Comparison of ENCODE assay signal across 19 mouse cellular contexts in the genomic region with DNA sequence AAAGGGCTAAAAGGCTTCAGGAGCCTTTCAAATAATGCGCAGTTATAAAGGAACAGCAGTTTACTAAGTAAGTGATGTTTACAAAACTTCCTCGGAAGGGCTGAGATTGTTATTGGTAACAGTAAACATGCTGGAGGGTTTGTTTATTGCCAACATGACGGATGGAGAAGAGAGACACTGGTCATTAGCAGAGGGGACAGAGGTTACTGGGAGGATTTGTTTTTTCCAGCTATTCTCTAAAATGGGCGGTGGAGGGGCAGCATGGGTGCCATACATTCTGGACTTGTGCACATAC.
DNase-seq lines count a peak whose midpoint lies in the region; ATAC-seq and TF ChIP-seq lines count a peak whose summit lies in the region.
"Had no signal": no experiment of that assay in that cellular context is flagged by ENCODE, and none has a peak within 500 bp of the region (broad histone marks: within the 10 kb centered on the region; RNA-seq: fewer than 3 reads in every experiment).

No protein-coding gene starts in this region.

- H3K27ac ChIP-seq in forebrain, embryonic 14.5 days (ENCODE audit: low read depth, low read length) = no peak overlapping the region
- no peak overlapping the region for H3K27ac ChIP-seq in forebrain, postnatal 0 days (ENCODE audit: low read depth, low read length)
- H3K27ac ChIP-seq in layer of hippocampus, adult 2 months = peak overlapping the region; percentile 61
- peak overlapping the region; percentile 7; the same call in 1 of the 2 replicates for H3K27ac ChIP-seq in lung, embryonic 15.5 days
- H3K27ac ChIP-seq in midbrain, embryonic 11.5 days (ENCODE audit: low read depth, low read length) = no peak overlapping the region
- no peak overlapping the region for H3K27ac ChIP-seq in midbrain, postnatal 0 days (ENCODE audit: low read depth, low read length)
- H3K27ac ChIP-seq: embryonic facial prominence, embryonic 10.5 days; heart, adult 2 months; heart, embryonic 15.5 days; hindbrain, embryonic 13.5 days; hindbrain, postnatal 0 days had no signal

- H3K9me3 ChIP-seq in forebrain, embryonic 14.5 days (replicated peaks; ENCODE audit: control insufficient read depth, low read length) = no peaks in the 10 kb centered on the region
- no peaks in the 10 kb centered on the region for H3K9me3 ChIP-seq in forebrain, postnatal 0 days (ENCODE audit: low read length)
- H3K9me3 ChIP-seq in lung, embryonic 15.5 days = no peaks in the 10 kb centered on the region
- no peaks in the 10 kb centered on the region for H3K9me3 ChIP-seq in midbrain, embryonic 11.5 days (ENCODE audit: control insufficient read depth, low read length)
- no peaks in the 10 kb centered on the region for H3K9me3 ChIP-seq in midbrain, postnatal 0 days (ENCODE audit: low read length)
- H3K9me3 ChIP-seq: embryonic facial prominence, embryonic 10.5 days; heart, embryonic 15.5 days; hindbrain, embryonic 13.5 days had no signal

- no peaks in the 10 kb centered on the region for H3K27me3 ChIP-seq in forebrain, embryonic 14.5 days (replicated peaks; ENCODE audit: control insufficient read depth, insufficient read depth, low read length)
- H3K27me3 ChIP-seq in forebrain, postnatal 0 days (ENCODE audit: insufficient read depth, low read length) = no peaks in the 10 kb centered on the region
- H3K27me3 ChIP-seq in lung, embryonic 15.5 days = no peaks in the 10 kb centered on the region
- H3K27me3 ChIP-seq in midbrain, embryonic 11.5 days (ENCODE audit: control insufficient read depth, insufficient read depth, low read length) = no peaks in the 10 kb centered on the region
- H3K27me3 ChIP-seq in midbrain, postnatal 0 days (ENCODE audit: insufficient read depth, low read length) = no peaks in the 10 kb centered on the region
- H3K27me3 ChIP-seq: heart, embryonic 15.5 days; hindbrain, embryonic 13.5 days had no signal

- no peaks in the 10 kb centered on the region for H3K36me3 ChIP-seq in forebrain, embryonic 14.5 days (ENCODE audit: control insufficient read depth, insufficient read depth, low read length)
- no peaks in the 10 kb centered on the region for H3K36me3 ChIP-seq in forebrain, postnatal 0 days (ENCODE audit: insufficient read depth)
- no peaks in the 10 kb centered on the region for H3K36me3 ChIP-seq in lung, embryonic 15.5 days
- no peaks in the 10 kb centered on the region for H3K36me3 ChIP-seq in midbrain, embryonic 11.5 days (ENCODE audit: control insufficient read depth, insufficient read depth, low read length)
- H3K36me3 ChIP-seq in midbrain, postnatal 0 days (ENCODE audit: insufficient read depth, low read length) = no peaks in the 10 kb centered on the region
- H3K36me3 ChIP-seq: embryonic facial prominence, embryonic 10.5 days; heart, embryonic 15.5 days; hindbrain, embryonic 13.5 days had no signal

- TF ChIP-seq CTCF in forebrain, postnatal 0 days (IDR thresholded peaks at IDR 0.05; ENCODE audit: low read depth) = no peak
- no peak for TF ChIP-seq CTCF in layer of hippocampus, adult 2 months (conservative IDR thresholded peaks at IDR 0.05)
- no peak for TF ChIP-seq CTCF in midbrain, postnatal 0 days (IDR thresholded peaks at IDR 0.05)

- no peak overlapping the region for H3K4me2 ChIP-seq in forebrain, embryonic 14.5 days (ENCODE audit: low read length)
- H3K4me2 ChIP-seq in forebrain, postnatal 0 days (ENCODE audit: low read depth) = no peak overlapping the region
- H3K4me2 ChIP-seq in lung, embryonic 15.5 days = no peak overlapping the region
- no peak overlapping the region for H3K4me2 ChIP-seq in midbrain, embryonic 11.5 days
- no peak overlapping the region for H3K4me2 ChIP-seq in midbrain, postnatal 0 days (ENCODE audit: low read depth, low read length, poor library complexity, severe bottlenecking)
- H3K4me2 ChIP-seq: heart, embryonic 11.5 days; heart, embryonic 15.5 days; hindbrain, embryonic 13.5 days had no signal

- H3K4me3 ChIP-seq in forebrain, embryonic 14.5 days (ENCODE audit: low read depth, low read length) = no peak overlapping the region
- H3K4me3 ChIP-seq in forebrain, postnatal 0 days (ENCODE audit: low read depth, low read length) = no peak overlapping the region
- no peak overlapping the region for H3K4me3 ChIP-seq in layer of hippocampus, adult 2 months
- H3K4me3 ChIP-seq in lung, embryonic 15.5 days = no peak overlapping the region
- no peak overlapping the region for H3K4me3 ChIP-seq in midbrain, embryonic 11.5 days (ENCODE audit: low read depth, low read length)
- no peak overlapping the region for H3K4me3 ChIP-seq in midbrain, postnatal 0 days (ENCODE audit: low read depth, low read length)
- H3K4me3 ChIP-seq: embryonic facial prominence, embryonic 10.5 days; heart, adult 2 months; heart, embryonic 15.5 days; hindbrain, embryonic 13.5 days had no signal

- peaks cover 15% of the 10 kb centered on the region for H3K4me1 ChIP-seq in forebrain, embryonic 14.5 days (ENCODE audit: control insufficient read depth, insufficient read depth, low read length)
- peaks cover 7% of the 10 kb centered on the region; the same call in 1 of the 2 replicates for H3K4me1 ChIP-seq in forebrain, postnatal 0 days (ENCODE audit: insufficient read depth)
- H3K4me1 ChIP-seq in lung, embryonic 15.5 days = no peaks in the 10 kb centered on the region
- H3K4me1 ChIP-seq in midbrain, embryonic 11.5 days (ENCODE audit: control insufficient read depth, insufficient read depth, low read length) = peaks cover 4% of the 10 kb centered on the region; the same call in 1 of the 2 replicates
- no peaks in the 10 kb centered on the region; the same call in 1 of the 2 replicates for H3K4me1 ChIP-seq in midbrain, postnatal 0 days (ENCODE audit: insufficient read depth, low read length)
- H3K4me1 ChIP-seq: embryonic facial prominence, embryonic 10.5 days; heart, embryonic 15.5 days had no signal

- 11% methylated on average over 4 of the region's 4 CpGs for WGBS in forebrain, embryonic 14.5 days
- WGBS in forebrain, postnatal 0 days = 30% methylated on average over 4 of the region's 4 CpGs
- WGBS in lung, embryonic 15.5 days = 32% methylated on average over 4 of the region's 4 CpGs
- 79% methylated on average over 4 of the region's 4 CpGs for WGBS in midbrain, embryonic 11.5 days
- WGBS in midbrain, postnatal 0 days = 66% methylated on average over 4 of the region's 4 CpGs

- H3K9ac ChIP-seq in forebrain, embryonic 14.5 days (ENCODE audit: low read length) = no peak overlapping the region
- no peak overlapping the region for H3K9ac ChIP-seq in forebrain, postnatal 0 days
- H3K9ac ChIP-seq in lung, embryonic 15.5 days = no peak overlapping the region
- no peak overlapping the region for H3K9ac ChIP-seq in midbrain, embryonic 11.5 days (ENCODE audit: low read length)
- no peak overlapping the region for H3K9ac ChIP-seq in midbrain, postnatal 0 days (replicated peaks; ENCODE audit: low read length, poor library complexity, severe bottlenecking)
- H3K9ac ChIP-seq: heart, embryonic 15.5 days; hindbrain, embryonic 13.5 days had no signal

- ATAC-seq in forebrain, embryonic 14.5 days = 0 out of 2 replicates have a peak, but pooled peaks have one; percentile 18
- ATAC-seq in forebrain, postnatal 0 days = no peak
- no peak for ATAC-seq in lung, embryonic 15.5 days (ENCODE audit: borderline replicate concordance, extremely low read depth, low FRiP score, low TSS enrichment)
- ATAC-seq in midbrain, embryonic 11.5 days (ENCODE audit: low FRiP score) = no peak
- ATAC-seq in midbrain, postnatal 0 days (ENCODE audit: low FRiP score) = no peak
- ATAC-seq: hindbrain, postnatal 0 days had no signal

- DNase-seq in forebrain, embryonic 14.5 days (ENCODE audit: low spot score) = no peak
- DNase-seq in forebrain, postnatal 0 days = no peak
- no peak for DNase-seq in layer of hippocampus, adult 2 months (ENCODE audit: low spot score in 2 of 2)
- DNase-seq in layer of hippocampus, adult 9-11 months = no peak
- no peak for DNase-seq in lung, postnatal 10 days
- peak; percentile 51 for DNase-seq in midbrain, embryonic 11.5 days (ENCODE audit: low spot score, missing footprints)
- DNase-seq in midbrain, postnatal 0 days (ENCODE audit: low spot score) = no peak
- DNase-seq: cerebellum, adult 11-12 months; cerebellum, adult 9-10 months; cerebellum, postnatal 36 days; gastrocnemius, postnatal 14 days; heart, adult 2 months; heart, postnatal 14 days had no signal

Comparison
In these comparisons a context has a peak if more than half of its experiments do, and no peak if none do; other contexts are left out.
1. H3K27ac ChIP-seq: peak in layer of hippocampus, adult 2 months (single experiment) and lung, embryonic 15.5 days (single experiment); none in forebrain, embryonic 14.5 days (single experiment), forebrain, postnatal 0 days (single experiment), midbrain, embryonic 11.5 days (single experiment) and midbrain, postnatal 0 days (single experiment).